Mouse (Mus musculus) olfactory bulb, adult 2 months (tissue): Measurements from ENCODE around the gene Gspt1. TPM values are rescaled to one million over a fixed set of nuclear protein-coding genes. Genes with fewer than 3 reads are reported as not detected.

Experiments used
- H3K27ac ChIP-seq: fragments of 200-500 bp; 2 replicates; pipeline ENCODE4 v1.5.1; 2012; ENCODE audit warnings: low read depth, low read length; ENCODE audit not compliant: insufficient read depth
- H3K4me1 ChIP-seq: fragments of 200-500 bp; 2 replicates; pipeline ENCODE4 v1.6.1; 2012; ENCODE audit warnings: low read length; ENCODE audit not compliant: control insufficient read depth, insufficient read depth
- H3K4me3 ChIP-seq: fragments of 200-500 bp; 2 replicates; pipeline ENCODE4 v1.5.1; 2012; ENCODE audit warnings: mild to moderate bottlenecking, low read depth, low read length, moderate library complexity; ENCODE audit not compliant: insufficient read depth
- CTCF ChIP-seq: fragments of 200-500 bp; IDR thresholded peaks from 2 replicates; pipeline ENCODE4 v1.5.1; 2012; ENCODE audit warnings: low read depth, mild to moderate bottlenecking, low read length, moderate library complexity; ENCODE audit not compliant: insufficient read depth
- POLR2A ChIP-seq: fragments of 200-500 bp; IDR thresholded peaks from 2 replicates; pipeline ENCODE4 v1.6.1; 2012; ENCODE audit warnings: mild to moderate bottlenecking, low read depth, low read length, moderate library complexity; ENCODE audit not compliant: insufficient read depth
- WGBS: fragments of 180-500 bp; shearing (Covaris S2); methylation state at CpG from one replicate; pipeline ENCODE4 v1.1.7; 2018; 5-methylcytosine and 5-hydroxymethylcytosine counted together
- polyA plus RNA-seq: library from polyadenylated mRNA; stranded (reverse); fragments of >200 nt; gene quantifications from 2 replicates; pipeline ENCODE4 v1.2.4, GENCODE M21; 2012; ENCODE audit warnings: low replicate concordance; ENCODE audit not compliant: missing spikeins, insufficient read depth, insufficient read length

The Gspt1 gene
- polyA plus RNA-seq, 1 experiment, result not detected

DNA sequence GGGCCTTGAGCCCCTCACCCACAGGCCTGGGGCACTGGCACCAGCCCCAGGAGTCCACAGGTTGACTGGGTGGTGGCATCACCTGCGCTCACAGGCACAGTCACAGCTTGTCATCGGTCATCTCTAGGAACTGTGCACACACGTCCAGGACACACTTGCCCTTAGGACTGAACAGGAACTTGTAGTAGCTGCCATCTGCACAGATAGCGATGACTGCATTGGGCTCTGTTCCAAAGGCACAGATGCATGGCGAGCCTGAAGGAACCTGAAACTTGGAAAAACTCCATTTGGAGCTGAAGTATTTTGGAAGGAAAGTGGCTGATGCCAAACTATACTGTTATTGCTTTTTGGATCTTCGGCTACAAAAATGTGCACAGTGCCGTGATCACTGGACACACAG lies 64.0 kb downstream of the Gspt1 start:
- Histone ChIP-seq H3K4me3 (no peak overlapping the region), H3K4me1 (no peaks in the 10 kb centered on the region), H3K27ac (no peak overlapping the region)
- no peak for TF ChIP-seq CTCF
- TF ChIP-seq POLR2A, result no peak
- WGBS, result 74% methylated on average over 7 of the region's 7 CpGs

- 84% methylated on average over 2 of the region's 2 CpGs for WGBS
- H3K27ac ChIP-seq, result no peak overlapping the region
- TF ChIP-seq POLR2A, result no peak
- H3K4me3 ChIP-seq, result no peak overlapping the region
- peaks cover 4% of the 10 kb centered on the region for H3K4me1 ChIP-seq
Measured at GRCm38 (mm10) chr16:11177404-11177803, 76.7 kb downstream of the Gspt1 start.

DNA sequence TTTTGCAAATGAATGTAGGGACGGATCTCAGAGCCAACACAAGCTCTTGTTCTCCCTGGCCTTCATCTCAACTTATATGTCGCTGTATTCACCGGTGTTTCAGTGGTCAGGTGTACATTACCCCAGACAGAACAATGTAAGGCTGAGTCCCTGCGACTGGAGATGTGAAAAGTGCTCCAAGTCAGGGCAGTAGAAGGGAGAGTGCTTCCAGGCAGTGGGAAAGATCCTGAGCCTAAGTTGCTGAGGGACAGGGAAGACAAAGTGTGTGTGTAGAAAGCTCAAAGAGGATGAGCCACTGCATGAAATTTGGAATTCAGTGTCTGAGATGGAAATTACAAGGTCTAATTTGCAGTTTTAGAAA lies 77.3 kb downstream of the Gspt1 start:
- no peak overlapping the region for H3K27ac ChIP-seq
- 1% methylated on average over 4 of the region's 4 CpGs for WGBS
- H3K4me3 ChIP-seq, result peak overlapping the region; percentile 87
- H3K4me1 ChIP-seq, result peaks cover 6% of the 10 kb centered on the region
- no peak for TF ChIP-seq CTCF
- TF ChIP-seq POLR2A, result no peak

DNA sequence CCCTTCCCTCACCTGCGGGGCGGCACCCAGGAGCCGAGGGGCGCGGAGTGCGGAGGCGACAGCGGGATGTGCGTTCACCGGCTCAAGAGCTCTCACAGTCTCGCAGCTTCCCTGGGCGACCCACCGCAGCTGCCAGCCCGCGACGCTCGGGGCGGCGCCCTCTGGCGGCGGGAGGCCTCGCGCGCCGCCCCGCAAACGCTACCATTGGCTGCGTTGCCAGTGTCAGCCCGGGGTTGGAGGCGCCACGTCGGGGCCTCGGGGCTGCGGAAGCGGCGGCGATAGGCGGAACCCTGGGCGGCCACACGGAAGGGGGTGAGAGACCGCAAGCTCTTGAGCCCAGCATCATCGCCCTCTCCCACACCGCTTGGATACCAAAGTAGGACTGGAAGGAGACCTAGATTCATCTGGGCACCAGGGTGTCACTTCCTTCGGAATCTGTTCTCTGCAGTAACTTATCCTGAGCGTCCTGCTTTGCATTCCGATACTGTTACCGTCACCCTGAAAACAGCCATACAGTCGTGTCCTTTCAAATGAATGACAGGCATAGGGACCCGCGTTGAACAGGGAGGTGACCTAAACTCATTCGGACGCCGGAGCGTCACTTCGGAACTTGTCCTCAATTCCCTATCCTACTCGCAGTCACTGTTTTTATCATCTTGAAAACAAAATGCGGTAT lies 77.8 kb downstream of the Gspt1 start, which contains the start of gene Zc3h7a:
TSS of gene Zc3h7a (minus strand) at position 186 of the 676 bp plus-strand sequence.
- Histone ChIP-seq H3K4me3 (peak within 1 kb of the TSS; percentile 87), H3K4me1 (peaks cover 8% of the 10 kb centered on the region), H3K27ac (peak within 1 kb of the TSS; percentile 76)
- TF ChIP-seq CTCF (peak; percentile 97), POLR2A (peak; percentile 84)
- under 1% methylated on average over 57 of the region's 57 CpGs for WGBS

DNA sequence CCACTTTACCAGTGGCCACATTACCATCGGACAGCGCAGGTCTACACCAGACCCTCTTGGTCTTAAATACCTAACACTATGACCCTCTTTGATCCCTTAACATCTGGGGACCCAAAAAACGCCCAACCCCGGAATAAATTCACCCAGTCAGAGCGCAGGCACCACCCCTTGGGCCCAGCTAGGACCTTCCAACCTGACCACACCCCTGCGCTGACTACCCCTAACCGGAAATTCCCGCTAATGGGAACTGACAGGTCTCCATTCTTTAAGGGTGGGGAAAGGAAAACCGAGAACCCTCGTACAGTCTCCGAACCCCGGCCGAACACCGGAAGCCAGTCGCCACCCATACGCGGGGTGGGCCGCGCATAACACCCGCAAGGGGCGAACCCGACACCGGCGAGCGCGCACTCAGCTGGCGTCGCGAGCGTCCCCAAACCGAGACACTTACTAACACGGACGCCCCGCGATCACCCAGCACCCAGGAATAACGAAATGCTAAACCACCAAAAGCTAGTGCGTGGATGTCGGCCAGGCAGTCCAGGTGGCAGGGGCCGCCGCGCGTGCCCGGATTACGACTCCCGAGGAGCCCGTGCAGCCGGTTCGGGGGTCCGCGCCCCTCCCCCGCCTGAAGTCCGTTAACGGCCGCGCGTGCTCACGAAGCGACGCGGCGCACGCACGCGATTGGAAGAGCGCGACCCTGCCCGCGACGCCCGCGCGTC lies 78.5 kb downstream of the Gspt1 start:
- TF ChIP-seq POLR2A (no peak), CTCF (no peak)
- WGBS, result under 1% methylated on average over 72 of the region's 72 CpGs
- peak overlapping the region; percentile 76 for H3K27ac ChIP-seq
- peak overlapping the region; percentile 87 for H3K4me3 ChIP-seq
- H3K4me1 ChIP-seq, result peaks cover 11% of the 10 kb centered on the region

- 1% methylated on average over 9 of the region's 9 CpGs for WGBS
- H3K27ac ChIP-seq, result no peak overlapping the region
- H3K4me1 ChIP-seq, result peaks cover 11% of the 10 kb centered on the region
- peak overlapping the region; percentile 87 for H3K4me3 ChIP-seq
- no peak for TF ChIP-seq POLR2A
- no peak for TF ChIP-seq CTCF
Measured at GRCm38 (mm10) chr16:11175100-11175488, 79.0 kb downstream of the Gspt1 start.

GRCm38 (mm10) chr16:11174671-11175081 lies 79.4 kb downstream of the Gspt1 start:
- no peak overlapping the region for H3K27ac ChIP-seq
- peak overlapping the region; percentile 87; the same call in 1 of the 2 replicates for H3K4me3 ChIP-seq
- H3K4me1 ChIP-seq, result peaks cover 11% of the 10 kb centered on the region
- WGBS, result 4% methylated on average over 10 of the region's 10 CpGs
- no peak for TF ChIP-seq CTCF
- TF ChIP-seq POLR2A, result no peak

GRCm38 (mm10) chr16:11171679-11172078 lies 82.4 kb downstream of the Gspt1 start:
- Histone ChIP-seq H3K27ac (no peak overlapping the region), H3K4me3 (no peak overlapping the region), H3K4me1 (peaks cover 9% of the 10 kb centered on the region; the same call in 1 of the 2 replicates)
- WGBS, result 90% methylated on average over 6 of the region's 6 CpGs
- TF ChIP-seq POLR2A, result no peak
- TF ChIP-seq CTCF, result no peak

Other genes starting within 250 kb of the Gspt1 start
- 106 TPM in 1 of 2 replicates, not detected in the other for gene Snn, start 193.4 kb downstream of the Gspt1 start, polyA plus RNA-seq
- gene Litaf, start 188.2 kb downstream of the Gspt1 start, polyA plus RNA-seq, result not detected in 2 replicates
- not detected in 2 replicates for gene Txndc11, start 119.7 kb downstream of the Gspt1 start, polyA plus RNA-seq
- 609 TPM in 1 of 2 replicates, not detected in the other for gene Zc3h7a, start 77.9 kb downstream of the Gspt1 start, polyA plus RNA-seq
- gene Rsl1d1, start 51.0 kb downstream of the Gspt1 start, polyA plus RNA-seq, result not detected in 2 replicates
- gene Tnfrsf17, start 59.5 kb upstream of the Gspt1 start, polyA plus RNA-seq, result not detected in 2 replicates
- not detected in 2 replicates for gene Snx29, start 68.6 kb upstream of the Gspt1 start, polyA plus RNA-seq